Mouse (Mus musculus) ES-Bruce4 (cell line): ENCODE measurements around the gene Ndufaf3.

Source experiments
- CTCF ChIP-seq: IDR thresholded peaks from one replicate; pipeline ENCODE4 v1.8.1; 2011; ENCODE audit warnings: low read depth, low read length
- EP300 ChIP-seq: IDR thresholded peaks from 2 replicates; pipeline ENCODE4 v1.6.1; 2011; ENCODE audit warnings: low read depth, low read length; ENCODE audit not compliant: insufficient read depth
- POLR2A ChIP-seq: IDR thresholded peaks from one replicate; pipeline ENCODE4 v1.8.1; 2011; ENCODE audit warnings: low read length; ENCODE audit not compliant: insufficient read depth

- no peak for TF ChIP-seq CTCF
- no peak for TF ChIP-seq POLR2A
- TF ChIP-seq EP300: no peak
These were observed 49.3 kb downstream of the Ndufaf3 start for GRCm38 (mm10) chr9:108517931-108518332.
